Mouse (Mus musculus) erythroblast, embryonic 14.5 days (primary cell): ENCODE measurements around the gene Sidt2.

Experiments
- GATA1 ChIP-seq: IDR thresholded peaks from 2 replicates; pipeline ENCODE4 v1.6.1; 2012; ENCODE audit warnings: low read length, inconsistent platforms, mixed read lengths
- TAL1 ChIP-seq: IDR thresholded peaks from 3 replicates; pipeline ENCODE4 v1.6.1; 2012; ENCODE audit warnings: low read length, inconsistent platforms, mixed read lengths

DNA sequence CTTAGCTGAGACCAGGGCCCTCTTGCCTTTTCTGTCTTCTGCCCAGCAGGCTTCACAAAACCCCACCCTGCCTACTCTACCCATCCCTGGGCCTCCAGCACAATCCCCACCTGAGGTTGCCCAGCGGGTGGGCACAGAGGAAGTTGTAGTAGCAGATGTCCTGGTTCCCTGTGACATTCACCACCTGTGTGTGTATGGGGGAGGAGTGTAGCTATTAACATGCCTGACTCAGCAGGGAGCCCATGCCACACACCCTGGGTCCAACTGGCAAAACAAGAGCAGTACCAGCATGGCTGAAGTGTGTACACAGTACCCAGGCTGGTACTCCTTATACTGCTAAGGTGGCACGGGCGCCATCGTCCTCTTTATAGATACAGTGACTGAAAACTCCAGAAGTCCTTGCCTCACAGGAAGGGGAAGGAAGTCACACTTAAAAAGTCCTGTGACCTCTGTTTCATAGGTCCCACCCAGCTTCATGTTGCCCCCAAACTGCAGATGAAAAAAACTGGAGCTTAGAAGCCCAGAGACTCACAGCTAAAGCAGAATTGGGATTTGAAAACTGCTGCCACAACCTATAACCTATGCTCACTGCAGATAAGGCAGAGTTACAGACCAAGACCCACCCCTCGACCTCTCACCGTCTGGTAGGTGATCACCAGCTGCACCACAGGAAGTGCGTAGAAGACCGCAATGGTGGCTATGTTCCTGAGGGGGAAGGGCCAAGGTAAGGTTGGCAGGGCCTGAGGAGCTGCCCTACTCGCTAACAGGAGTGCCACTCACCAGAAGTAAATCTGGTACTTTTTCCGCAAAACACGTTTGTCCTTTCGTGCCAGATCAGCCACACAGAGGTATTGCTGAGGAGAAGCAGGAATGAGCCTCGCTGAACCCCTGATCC is 10.3 kb downstream of the Sidt2 start:
- TF ChIP-seq GATA1, result no peak
- TF ChIP-seq TAL1, result no peak
